ENCODE assay signal across 8 mouse cellular contexts in genomic region chr9:44482552-44482951, GRCm38 (mm10). TPM values are rescaled to one million over a fixed set of nuclear protein-coding genes. Genes with fewer than 3 reads are reported as not detected.
DNase-seq lines count a peak whose midpoint lies in the region; ATAC-seq lines count a peak whose summit lies in the region.

TSS of gene Bcl9l (plus strand) at chr9:44482825.

- H3K27me3 ChIP-seq in hindbrain, embryonic 14.5 days (ENCODE audit: control insufficient read depth, insufficient read depth, low read length) = no peaks in the 10 kb centered on the region

- peak within 1 kb of the TSS; percentile 72 for H3K4me3 ChIP-seq in hindbrain, embryonic 14.5 days (replicated peaks; ENCODE audit: low read length)

- peak within 1 kb of the TSS; percentile 94 for H3K27ac ChIP-seq in hindbrain, embryonic 14.5 days

- peak within 1 kb of the TSS; percentile 96 for H3K4me2 ChIP-seq in hindbrain, embryonic 14.5 days (replicated peaks)

- H3K4me1 ChIP-seq in hindbrain, embryonic 14.5 days (replicated peaks; ENCODE audit: control insufficient read depth, insufficient read depth, low read length) = peaks cover 60% of the 10 kb centered on the region

- no peaks in the 10 kb centered on the region for H3K9me3 ChIP-seq in hindbrain, embryonic 14.5 days (ENCODE audit: control insufficient read depth, low read length)

- H3K9ac ChIP-seq in hindbrain, embryonic 14.5 days = peak within 1 kb of the TSS; percentile 95

- peak; percentile 71 for ATAC-seq in hindbrain, embryonic 14.5 days (ENCODE audit: low FRiP score)

- no peaks in the 10 kb centered on the region for H3K36me3 ChIP-seq in hindbrain, embryonic 14.5 days (replicated peaks; ENCODE audit: control insufficient read depth, insufficient read depth)

- under 1% methylated on average over 30 of the region's 31 CpGs for WGBS in hindbrain, embryonic 14.5 days

- DNase-seq in NIH3T3 (ENCODE audit: low read depth) = peak; percentile 94
- peak; percentile 95 for DNase-seq in cerebellum, adult 9-11 months
- peak; percentile 90 for DNase-seq in frontal cortex, postnatal 36 days (ENCODE audit: low spot score in 2 of 2)
- peak; percentile 88 for DNase-seq in hindbrain, embryonic 14.5 days (ENCODE audit: low spot score)
- DNase-seq in left cerebral cortex, adult 11 months (ENCODE audit: low spot score) = peak; percentile 87
- DNase-seq in lung, postnatal 36 days = peak; percentile 96
- DNase-seq in retina, embryonic 14.5 days (ENCODE audit: low spot score) = peak; percentile 96
- peak; percentile 89 to 93 for DNase-seq in thymus, postnatal 36 days

RNA-seq across cellular contexts. Expression of gene Bcl9l, which starts in this region (rescaled TPM):
- polyA plus RNA-seq in hindbrain, embryonic 14.5 days (2014; fragmentation: Nextera tagmentation; extraction: Ambion mirVana) = 11.6 and 13.5 TPM in 2 replicates

Comparison
In these comparisons a context has a peak if more than half of its experiments do, and no peak if none do; other contexts are left out.
1. Peak in every context shown above with its lines: DNase-seq, ATAC-seq, H3K4me3 ChIP-seq and H3K27ac ChIP-seq.